Mouse (Mus musculus) liver, adult (tissue): ENCODE data around the gene Gm20852.
"Not testable (repeated sequence)": the region's sequence is repeated elsewhere in the genome, so short reads cannot be mapped to it uniquely, and the experiment has no call there.

Source experiments
- GATA4 ChIP-seq: IDR thresholded peaks from 2 replicates; pipeline ENCODE4 v1.6.1; 2014; ENCODE audit warnings: mild to moderate bottlenecking, low read length; ENCODE audit not compliant: insufficient replicate concordance

Gene Gm20852

DNA sequence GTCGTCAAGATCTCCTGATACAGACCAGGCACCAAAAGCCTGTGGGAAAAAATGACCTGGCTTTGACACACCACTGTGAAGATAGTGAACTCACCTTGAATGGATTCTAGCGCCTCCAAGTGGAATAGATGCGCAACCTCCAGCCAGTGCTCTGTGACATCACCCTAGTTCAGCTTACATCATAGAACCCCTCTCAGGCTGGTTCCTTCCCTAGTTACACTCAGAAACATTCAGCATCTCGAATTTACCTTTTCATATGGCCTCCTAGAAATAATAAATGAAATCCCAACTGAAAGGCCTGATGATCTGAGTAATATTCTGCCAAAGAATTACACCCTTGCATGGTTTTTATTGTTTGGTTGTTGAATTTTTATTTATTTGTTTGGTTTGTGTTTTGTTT is at the start of gene Gm20852:
TSS of gene Gm20852 (minus strand) at position 101 of the 400 bp plus-strand sequence.
- TF ChIP-seq GATA4 = not testable (repeated sequence)
